Mouse (Mus musculus) frontal cortex, adult (tissue): Measurements from ENCODE around the gene Fam83e.

Experiments used
- ATAC-seq: cut with Nextera tagmentation; 2 replicates; pipeline ENCODE4 v1.9.2; 2017; ENCODE audit warnings: mild to moderate bottlenecking, moderate library complexity, mixed read lengths; ENCODE audit not compliant: low TSS enrichment

Fam83e gene

DNA sequence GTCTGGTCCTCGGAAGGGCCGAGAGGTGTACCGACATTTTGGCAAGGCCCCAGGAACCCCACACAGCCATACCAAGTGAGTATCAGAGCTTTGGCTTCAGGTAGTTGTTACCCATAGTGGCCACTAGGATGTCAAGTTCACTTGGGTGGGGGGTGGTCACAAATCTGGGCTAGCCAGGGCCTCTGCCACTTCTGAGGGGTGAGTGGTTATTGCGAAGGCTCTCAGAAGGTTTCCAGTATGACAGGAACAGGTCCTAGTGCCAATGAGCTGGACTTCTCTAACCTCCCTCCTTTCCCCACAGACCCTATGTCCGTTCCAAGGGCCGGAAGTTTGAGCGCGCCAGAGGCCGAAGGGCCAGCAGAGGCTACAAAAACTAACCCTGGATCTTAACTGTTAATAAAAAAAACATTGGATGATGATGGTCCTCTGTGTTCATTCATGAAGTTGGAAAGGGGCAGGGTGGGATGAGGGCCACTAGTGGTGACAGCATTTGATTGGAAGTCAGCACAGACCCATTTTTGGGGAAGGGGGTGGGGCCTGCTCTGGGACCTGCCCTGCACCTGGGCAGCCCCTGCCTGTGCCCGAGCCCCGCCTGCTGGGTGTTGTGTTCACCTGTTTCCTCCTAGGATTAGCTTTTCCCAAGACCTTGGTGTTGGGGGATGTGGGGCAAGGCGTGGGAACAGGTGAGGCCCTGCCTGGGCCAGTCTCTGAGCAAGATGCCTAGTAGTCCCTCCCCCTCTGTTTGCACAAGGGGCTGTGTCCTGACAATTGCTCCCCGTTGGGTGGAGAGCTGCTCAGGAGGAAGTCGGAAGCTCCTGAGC lies at the start of gene Fam83e:
Gene Fam83e (plus strand): TSS at position 800 of the 821 bp plus-strand sequence.
- no peak for ATAC-seq

DNA sequence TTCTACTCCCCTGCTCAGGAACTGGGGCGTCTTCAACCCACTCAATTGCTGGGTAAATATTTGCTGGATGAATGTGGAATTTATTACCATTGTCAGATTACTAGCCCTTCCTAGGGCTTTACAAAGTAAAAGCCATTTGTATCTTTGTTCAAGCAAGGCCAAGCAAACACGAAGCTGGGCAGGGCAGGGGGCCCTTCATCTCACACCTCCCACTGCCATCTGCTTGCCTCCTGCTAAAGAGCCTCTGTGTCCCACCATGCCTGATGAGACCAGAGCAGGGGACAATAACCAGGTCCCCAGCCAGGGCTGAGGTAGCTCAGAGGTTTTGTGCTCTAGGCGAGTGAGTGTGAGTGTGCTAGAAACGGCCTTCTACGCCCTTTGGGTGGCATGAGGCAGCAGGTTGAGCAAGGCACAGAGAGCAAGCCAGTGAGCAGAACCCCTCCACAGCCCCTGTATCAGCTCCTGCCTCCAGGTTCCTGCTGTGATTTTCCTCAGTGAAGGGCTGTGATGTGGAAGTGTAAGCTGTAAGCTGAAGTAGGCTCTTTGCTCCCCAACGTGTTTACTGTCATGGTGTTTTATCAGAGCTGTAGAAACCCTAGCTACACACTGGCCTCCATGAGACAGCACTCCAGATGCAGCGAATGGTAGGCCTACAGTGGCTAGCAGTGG lies 43.3 kb upstream of the Fam83e start:
- no peak for ATAC-seq

DNA sequence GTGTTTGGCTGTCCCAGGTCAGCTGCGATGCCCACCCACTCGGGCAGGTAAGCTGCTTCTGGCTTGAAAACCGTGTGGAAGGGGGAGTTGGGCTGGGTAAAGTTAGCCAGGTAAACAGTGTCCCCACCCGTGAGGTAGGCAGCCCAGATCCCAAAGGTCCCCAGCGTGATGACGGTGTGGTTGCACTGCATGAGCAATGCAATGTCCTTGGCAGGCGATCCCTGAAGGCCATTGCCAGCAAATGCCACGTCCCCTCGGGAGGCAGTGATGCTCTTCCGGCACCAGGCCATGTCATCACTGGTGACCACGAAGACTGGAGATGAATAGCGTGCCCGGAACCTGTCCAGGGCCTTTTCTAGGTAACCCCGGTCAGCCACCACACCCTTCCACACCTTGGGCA lies 42.5 kb upstream of the Fam83e start:
- ATAC-seq: no peak

DNA sequence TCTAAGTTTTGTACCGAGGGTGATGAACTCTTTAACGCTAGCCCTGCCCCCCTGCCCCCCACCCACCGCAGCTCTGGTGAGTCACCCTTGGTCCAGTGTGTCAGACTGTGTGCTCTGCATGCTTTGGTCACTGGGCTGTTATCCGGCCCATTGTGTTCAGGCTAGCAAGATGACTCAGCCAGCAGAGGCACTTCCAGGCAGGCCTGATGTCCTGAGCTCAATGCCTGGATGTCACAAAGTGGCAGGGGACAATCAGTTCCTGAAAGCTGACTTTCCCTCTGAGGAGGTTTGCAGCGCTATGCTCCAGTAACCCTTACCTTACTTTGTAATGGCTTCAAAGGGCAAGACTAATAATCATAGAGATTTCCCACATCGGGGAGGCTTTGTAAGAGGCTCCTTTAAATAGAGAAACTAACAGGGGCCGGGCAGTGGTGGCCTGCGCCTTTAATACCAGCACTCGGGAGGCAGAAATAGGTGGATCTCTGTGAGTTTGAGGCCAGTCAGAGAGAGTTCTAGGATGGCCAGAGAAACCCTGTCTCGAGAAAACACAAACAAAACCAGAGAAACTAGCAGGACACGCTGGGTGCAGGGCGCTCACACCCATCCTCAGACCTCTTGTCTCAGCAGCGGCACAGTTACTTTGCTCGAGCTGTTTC lies 40.9 kb upstream of the Fam83e start:
- ATAC-seq: no peak

DNA sequence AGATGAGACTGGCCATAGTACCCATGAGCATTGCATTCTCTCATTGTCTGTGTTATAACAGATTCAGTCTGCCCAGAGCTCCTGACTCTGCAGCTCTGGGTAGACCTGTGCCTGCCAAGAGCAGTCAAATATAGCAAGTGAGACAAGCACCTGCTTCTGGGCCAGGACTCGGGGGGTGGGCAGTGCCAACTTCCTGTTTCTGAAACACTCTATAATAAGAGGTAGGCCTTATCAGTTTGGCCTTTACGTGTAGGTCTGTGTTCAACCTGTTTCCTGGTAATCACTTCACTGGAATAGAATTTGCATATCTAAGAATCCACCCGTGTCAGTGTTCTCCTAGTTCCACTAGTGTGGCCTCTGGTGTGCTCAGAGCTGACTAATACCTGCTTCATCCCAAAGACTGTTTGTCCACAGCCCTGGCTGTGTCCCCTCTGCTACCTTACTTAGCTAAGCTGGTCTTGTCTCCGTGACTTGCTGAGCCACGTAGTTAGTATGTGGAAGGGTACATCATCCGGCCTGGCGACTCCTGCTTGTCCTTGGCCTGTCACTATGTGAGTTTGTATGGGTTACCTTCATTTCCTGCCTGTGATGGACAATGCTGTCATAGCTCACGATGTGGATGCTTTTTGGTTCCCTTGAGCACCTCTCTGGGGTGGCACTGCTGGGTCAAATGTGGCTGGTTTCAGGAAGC lies 39.8 kb upstream of the Fam83e start:
- ATAC-seq: no peak

DNA sequence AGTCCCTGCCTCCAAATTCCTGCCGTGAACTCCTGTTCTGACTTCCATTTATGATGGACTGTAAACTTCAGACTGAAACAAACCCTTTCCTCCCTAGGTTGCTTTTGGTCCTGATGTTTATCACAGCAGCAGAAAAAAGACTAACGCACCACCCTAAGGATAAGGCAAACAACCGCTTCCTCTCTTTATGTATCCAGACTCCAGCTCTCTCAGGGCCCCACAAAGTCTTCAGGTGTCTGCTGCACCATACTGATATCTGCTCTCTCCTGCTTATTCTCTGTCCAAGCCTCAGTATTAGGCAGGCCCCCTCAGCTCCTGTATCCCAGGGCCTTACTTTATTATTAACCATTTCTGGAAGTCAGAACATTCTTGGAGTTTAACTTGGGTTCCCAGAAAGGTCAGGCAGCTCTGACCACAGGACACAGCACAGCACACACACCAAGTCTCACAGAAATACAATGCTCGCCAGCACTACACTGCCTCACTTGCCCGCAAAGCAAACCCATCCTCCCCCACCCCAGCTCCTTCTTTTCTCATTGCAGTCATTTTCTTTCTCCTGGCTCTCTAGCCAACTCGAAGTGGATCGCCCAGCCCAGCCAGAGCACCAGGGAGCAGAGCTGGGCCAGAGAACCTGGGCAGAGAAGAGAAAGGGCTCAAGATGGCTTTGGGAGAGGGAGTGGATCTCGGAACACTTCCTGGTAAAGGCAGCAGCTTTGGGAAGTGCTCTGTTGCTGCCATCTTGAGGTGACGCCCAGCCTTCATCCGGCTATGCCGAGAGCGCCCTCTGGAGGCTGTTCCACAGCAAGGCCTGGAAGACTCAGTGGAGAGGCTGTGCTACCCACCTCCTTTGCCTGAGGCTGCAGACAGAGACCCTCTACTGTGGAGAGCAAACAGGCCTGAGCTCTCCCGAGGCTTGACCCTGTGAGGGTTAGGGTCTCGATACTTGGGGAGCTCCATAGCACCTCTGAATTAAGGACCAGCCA lies 38.6 kb upstream of the Fam83e start:
- ATAC-seq: peak; percentile 77

DNA sequence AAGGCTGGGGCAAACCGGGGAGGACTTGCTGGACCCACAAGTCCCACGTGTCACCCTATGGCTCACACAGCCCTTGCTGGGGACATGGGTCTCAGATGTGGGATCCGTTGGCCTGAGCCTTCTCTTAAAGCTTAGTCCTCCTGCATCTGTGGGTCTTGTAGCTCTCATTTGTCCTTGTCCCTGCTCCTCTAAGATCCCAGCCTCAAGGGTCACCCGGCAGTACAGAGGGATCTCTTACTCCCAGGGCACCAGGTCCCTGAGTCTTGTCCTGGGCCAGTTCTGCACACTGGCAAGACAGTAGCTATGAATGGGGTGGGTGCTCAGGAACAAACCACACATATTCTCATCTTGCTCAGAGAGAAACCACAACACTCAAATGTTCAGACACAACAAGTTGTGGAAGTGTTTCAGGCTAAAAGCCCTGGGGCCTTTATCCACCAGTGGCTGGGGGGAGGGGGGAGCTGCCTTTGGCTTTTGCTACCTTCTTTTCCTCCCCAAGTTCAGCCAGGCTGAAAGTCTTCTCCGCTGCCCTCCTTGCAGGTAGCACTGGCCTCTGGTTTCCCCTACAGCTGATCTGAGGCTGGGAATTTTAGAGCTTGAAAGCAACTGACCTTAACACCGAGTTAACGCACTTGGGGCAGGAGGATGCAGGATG lies 37.5 kb upstream of the Fam83e start, which contains the start of gene Ntn5:
Gene Ntn5 (plus strand): TSS at position 627 of the 655 bp plus-strand sequence.
- no peak for ATAC-seq

DNA sequence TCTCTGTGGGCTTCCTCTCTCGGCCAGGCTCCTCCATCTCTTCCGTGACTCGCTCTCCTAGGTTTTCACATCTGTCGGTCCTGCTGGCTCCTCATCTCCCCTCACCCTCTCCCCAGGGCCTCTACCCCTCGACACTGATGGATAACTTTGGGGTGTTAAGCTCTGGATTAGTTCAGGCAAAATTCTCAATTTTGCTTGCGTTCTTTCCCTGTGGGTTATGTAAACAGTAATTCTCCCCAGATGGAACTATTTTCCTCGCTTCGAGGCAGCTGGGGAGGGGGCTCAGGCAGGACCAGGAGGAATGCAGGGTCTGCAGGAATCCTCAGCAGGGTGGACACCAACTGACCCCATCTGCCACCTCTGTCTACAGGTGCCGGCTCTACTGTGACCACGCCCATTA lies 35.2 kb upstream of the Fam83e start:
- no peak for ATAC-seq

DNA sequence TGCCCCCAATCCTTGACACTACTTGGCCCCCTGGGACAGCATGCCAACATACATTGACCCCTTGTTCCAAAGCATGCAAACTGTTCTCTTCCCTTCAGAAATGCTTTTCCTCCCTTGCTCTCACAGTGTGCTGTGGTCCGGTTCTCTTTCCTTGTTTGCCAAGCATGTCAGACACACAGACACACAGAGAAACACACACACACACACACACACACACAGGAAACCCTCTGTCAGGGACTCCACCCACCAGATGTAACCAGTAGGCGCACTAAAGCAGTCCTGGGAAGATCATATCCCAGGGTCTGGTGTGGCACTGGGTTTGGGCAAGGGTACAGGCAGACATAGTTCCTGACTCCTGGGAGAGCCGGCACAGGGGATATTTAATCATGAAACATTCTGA lies 34.2 kb upstream of the Fam83e start:
- ATAC-seq: no peak

DNA sequence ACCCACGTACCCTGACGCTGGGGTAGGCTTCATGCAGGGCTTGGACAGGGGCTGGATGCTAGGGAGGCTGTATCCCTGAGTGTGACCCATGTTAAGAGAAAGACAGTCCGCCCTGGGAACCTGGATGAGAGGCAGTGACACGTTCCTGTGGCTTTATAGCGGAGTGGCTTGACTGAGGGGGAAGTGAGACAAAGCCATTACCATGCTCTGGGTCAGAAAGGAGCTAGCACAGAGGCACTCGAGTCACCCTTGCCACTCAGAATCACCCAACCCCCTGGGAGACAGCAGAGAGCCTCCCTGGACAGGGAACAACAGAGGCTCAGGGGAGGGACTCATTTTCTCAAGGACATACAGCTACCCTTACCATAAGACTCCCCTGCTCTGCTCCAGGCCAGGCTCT lies 31.9 kb upstream of the Fam83e start:
- no peak for ATAC-seq

DNA sequence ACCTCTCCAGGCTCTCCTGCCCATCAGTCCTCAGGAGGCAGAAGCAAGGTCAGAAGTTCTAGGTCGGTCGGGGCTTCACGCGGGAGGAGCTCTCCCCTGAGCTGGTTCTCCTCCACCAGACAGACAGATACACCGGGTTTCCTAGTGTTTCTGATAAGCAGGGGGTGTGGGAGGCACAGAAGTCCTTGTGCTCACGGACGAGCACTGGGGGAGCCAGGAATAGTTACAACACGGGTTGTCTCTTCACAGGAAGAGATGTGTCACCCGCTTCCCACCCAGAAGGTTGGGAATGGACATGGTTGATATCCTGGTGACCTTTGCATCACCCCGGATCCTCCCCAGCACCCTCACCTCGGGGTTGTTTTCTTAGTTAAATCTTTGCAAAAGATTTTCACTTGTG lies 31.2 kb upstream of the Fam83e start:
- no peak for ATAC-seq

DNA sequence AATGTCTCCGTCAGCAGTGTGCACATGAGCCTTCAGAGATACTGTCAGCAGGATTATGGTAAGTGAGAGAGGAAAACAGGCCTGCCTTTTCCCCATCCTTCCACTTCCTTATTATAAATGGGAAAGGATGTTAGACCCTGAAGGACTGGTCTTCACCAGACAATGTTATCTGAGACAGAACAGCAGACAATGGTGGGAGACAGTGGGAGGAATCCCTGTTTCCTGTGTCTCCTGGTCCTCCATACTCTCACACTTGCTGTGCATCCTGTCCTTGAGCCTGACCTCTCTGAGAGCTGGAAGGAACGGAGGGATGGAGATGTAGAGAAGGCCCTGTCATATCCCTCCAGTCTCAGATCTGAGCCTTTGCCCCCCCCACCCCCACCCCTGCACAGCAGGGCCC lies 28.6 kb upstream of the Fam83e start:
- no peak for ATAC-seq

DNA sequence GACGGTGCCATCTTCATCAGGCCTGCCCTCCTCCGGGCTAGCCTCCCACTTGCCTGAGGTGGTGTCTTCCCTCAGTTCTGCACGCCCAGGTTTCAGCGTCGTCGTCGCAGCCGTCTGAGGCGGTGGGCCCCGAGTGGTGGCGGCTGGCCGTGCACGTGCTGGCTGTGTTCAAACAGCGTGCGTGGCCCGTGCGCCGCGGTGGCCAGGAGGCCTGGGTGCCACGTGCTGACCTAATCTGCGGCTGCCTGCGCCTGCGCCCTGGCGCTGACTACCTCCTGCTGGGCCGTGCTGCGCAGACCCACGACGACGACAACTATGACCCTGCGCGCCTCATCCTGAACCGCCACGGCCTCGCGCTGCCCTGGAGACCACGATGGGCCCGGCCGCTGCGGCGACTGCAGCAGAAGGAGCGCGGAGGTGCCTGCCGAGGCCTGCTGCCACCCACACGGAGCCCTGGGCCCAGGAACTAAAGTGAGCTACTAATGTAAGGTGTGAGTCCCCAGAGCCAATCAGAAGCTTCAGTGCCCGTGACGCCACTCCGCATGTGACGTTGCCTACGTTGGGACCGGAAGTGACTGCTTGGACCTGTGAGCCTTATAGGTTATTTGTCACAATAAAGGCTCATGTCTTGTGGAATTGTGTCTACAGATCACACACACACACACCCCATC lies 27.0 kb upstream of the Fam83e start, which contains the start of gene Sec1:
Gene Sec1 (minus strand): TSS at position 482 of the 671 bp plus-strand sequence.
- ATAC-seq: no peak

DNA sequence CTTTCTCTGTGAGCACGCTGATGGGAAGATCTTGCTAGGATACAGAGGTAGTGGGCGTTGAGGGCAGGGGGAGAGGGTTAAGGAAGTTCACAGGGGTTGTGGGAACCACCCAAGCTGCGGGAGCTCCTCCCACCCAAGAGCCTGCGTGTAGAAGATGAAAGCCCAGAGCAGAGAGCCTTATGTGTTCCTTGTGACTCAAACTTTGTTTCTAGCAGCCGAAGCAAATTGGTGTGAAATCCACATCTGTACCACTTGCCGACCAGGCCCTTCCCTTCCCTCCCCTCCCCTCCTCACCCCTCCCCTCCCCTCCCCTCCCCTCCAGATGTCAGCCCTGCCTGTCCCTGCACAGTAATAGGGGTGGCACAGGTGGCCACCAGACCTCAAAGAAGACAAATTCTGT lies 25.9 kb upstream of the Fam83e start:
- ATAC-seq: no peak

DNA sequence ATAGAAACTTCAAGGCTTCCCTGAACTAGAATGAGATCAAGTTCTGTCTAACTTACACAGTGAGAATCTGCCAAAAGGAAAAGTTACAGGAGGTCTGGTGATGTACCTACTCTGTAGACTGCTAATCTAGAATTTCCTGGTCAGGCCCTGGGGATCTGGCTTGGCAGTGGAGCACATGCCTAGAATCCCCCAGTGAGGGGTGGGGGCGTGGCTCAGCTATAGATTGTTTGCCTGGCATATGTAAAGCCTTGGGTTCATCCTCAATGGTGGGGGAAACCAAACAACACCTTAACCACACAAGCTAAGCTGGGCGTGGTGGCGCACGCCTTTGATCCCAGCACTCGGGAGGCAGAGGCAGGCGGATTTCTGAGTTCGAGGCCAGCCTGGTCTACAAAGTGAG lies 23.1 kb upstream of the Fam83e start:
- ATAC-seq: no peak

DNA sequence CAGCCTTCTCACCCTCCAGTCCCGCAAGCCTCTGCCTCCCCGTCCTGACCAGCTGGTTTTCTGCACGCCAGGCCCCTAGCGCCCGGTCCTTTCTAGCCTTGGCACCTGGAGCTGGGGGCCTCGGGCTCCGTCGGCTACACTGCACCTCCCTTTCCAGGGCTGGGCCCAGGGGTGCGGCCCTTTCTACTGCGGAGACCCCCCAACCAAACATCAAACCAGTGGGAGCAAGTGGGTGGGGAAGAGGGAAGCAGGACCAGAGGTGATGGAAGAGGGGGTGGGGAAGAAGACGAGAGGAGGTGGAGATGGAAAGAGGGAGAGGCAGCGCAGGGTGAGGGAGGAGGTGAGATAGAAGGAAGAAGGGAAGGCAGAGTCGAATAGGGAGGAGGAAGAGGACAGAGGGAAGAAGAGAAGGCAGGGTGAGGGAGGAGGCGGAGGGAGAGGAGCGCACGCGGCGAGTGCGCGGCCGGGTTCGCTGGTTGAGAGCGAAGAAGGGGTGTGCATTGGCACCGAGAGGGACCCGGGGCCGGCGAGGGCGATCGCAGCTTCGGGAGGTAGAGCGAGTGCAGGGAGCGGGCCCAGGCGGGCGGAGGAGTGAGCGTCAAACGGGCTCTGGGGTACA lies 21.4 kb upstream of the Fam83e start, which contains the start of gene Car11:
Gene Car11 (plus strand): TSS at position 321 of the 619 bp plus-strand sequence.
- ATAC-seq: peak; percentile 5; the same call in 1 of the 2 replicates

DNA sequence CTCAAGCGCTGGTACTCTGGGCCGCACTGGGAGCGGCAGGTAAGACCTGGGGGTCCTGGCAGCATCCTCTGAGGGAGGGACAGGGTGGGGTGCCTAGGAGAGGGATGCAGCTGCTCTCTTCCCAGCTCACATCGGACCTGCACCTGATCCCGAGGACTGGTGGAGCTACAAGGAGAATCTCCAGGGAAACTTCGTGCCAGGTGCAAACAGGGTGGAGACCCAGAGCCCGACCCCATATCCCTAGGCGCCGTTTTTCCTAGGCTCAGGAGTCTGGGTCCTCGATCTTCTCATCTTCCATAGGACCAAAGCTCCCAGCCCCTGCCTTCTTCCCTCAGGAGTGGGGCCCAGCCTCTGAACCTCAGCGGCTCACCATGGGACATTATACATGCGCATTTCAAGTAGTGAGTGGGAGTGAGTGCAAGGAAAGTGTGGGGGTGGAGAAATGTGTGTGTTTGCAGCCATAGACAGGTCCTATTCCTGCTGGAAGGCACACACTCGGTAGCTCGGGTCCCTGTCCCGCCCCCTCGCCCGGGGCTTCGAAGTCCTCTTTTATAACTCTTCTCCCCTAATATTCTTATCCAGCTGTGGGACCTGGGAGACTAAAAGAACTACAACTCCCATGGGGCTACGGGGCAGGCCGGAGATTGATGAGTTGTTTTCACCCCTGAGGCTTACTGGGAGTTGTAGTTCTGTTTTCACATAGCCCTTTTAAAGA lies 20.6 kb upstream of the Fam83e start:
- ATAC-seq: peak; percentile 25

DNA sequence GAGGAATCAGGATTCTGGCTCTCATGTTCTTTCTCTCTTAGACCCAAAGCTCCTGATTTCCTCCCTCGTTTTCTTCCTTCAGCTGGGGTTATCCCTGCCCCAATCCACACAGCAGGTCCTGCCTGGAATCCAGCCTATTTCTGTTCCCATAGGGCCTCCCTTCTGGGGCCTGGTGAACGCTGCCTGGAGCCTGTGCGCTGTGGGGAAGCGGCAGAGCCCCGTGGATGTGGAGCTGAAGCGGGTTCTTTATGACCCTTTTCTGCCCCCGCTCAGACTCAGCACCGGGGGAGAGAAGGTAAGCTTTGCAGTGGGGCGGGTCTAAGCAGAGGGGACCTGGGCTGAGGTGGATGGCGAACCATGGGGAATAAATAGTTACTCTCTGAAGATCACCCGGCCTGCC lies 19.9 kb upstream of the Fam83e start:
- ATAC-seq: no peak

DNA sequence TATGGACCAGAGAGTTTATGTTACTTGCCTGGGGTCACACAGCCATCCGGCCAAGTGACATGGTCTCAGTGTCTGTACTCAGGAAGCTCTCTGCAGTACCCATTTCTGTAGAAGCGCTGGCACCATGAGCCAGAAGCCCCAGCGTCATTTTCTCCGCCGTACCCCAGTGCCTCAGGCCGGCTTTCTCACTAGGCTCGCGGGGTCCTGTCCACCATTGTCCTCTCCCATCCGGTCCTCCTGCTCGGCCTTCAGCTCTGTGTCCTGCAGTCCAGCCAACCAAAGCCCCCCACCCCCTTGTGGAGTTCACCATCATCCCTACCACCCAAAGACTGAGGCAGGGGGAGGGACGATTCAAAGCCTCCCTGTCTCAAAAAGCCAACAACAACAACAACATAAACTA lies 19.4 kb upstream of the Fam83e start:
- ATAC-seq: no peak
